Mouse (Mus musculus) liver, embryonic 16.5 days (tissue): ENCODE results near the gene Dph6. TPM values are rescaled to one million over a fixed set of nuclear protein-coding genes. Genes with fewer than 3 reads are reported as not detected.
"Not testable (repeated sequence)": the region's sequence is repeated elsewhere in the genome, so short reads cannot be mapped to it uniquely, and the experiment has no call there.

Experiments
- ATAC-seq: fragments of 200-750 bp; cut with Nextera tagmentation; 2 replicates; pipeline ENCODE4 v1.8.0; 2017; ENCODE audit warnings: low read depth, mild to moderate bottlenecking, moderate number of reproducible peaks, moderate library complexity
- H3K27ac ChIP-seq: fragments of 300-500 bp; sonication (generic); 2 replicates; pipeline ENCODE4 v1.5.1; 2014; ENCODE audit warnings: mild to moderate bottlenecking, low read length
- H3K27me3 ChIP-seq: fragments of 300-500 bp; sonication (generic); 2 replicates; pipeline ENCODE4 v1.6.1; 2014; ENCODE audit warnings: low read depth, low read length, mixed read lengths; ENCODE audit not compliant: control insufficient read depth, insufficient read depth
- H3K36me3 ChIP-seq: fragments of 300-500 bp; sonication (generic); 2 replicates; pipeline ENCODE4 v1.6.1; 2014; ENCODE audit warnings: mild to moderate bottlenecking; ENCODE audit not compliant: control insufficient read depth, insufficient read depth
- H3K4me1 ChIP-seq: fragments of 300-500 bp; sonication (generic); 2 replicates; pipeline ENCODE4 v1.6.1; 2014; ENCODE audit warnings: low read depth, low read length, mixed read lengths; ENCODE audit not compliant: control insufficient read depth
- H3K4me2 ChIP-seq: fragments of 300-500 bp; sonication (generic); 2 replicates; pipeline ENCODE4 v1.6.1; 2014; ENCODE audit warnings: low read depth, low read length, mixed read lengths
- H3K4me3 ChIP-seq: fragments of 300-500 bp; sonication (generic); 2 replicates; pipeline ENCODE4 v1.5.1; 2014; ENCODE audit warnings: low read depth, mild to moderate bottlenecking, low read length
- H3K9ac ChIP-seq: fragments of 300-500 bp; sonication (generic); 2 replicates; pipeline ENCODE4 v1.6.1; 2014; ENCODE audit warnings: low read depth, low read length
- H3K9me3 ChIP-seq: fragments of 300-500 bp; sonication (generic); replicated peaks from 2 replicates; pipeline ENCODE4 v1.6.1; 2016; ENCODE audit warnings: low read length; ENCODE audit not compliant: control insufficient read depth
- WGBS: fragments of 180-500 bp; shearing (Covaris S2); extraction: QIAGEN DNeasy Blood & Tissue Kit; methylation state at CpG from one replicate; pipeline ENCODE4 v1.1.7; 2014; ENCODE audit not compliant: insufficient replicate concordance; 5-methylcytosine and 5-hydroxymethylcytosine counted together
- polyA plus RNA-seq: library from polyadenylated mRNA; unstranded; fragments of >200 nt; fragmentation: Nextera tagmentation; extraction: Ambion mirVana; gene quantifications from 2 replicates; pipeline ENCODE4 v1.2.1, GENCODE M21; 2015

Dph6 gene
- polyA plus RNA-seq, 1 experiment from 2014 or later: 5.7 TPM

GRCm38 (mm10) chr2:114643832-114644231 lies 10.9 kb downstream of the Dph6 start:
- Histone ChIP-seq H3K36me3 (no peaks in the 10 kb centered on the region), H3K9me3 (no peaks in the 10 kb centered on the region), H3K4me1 (no peaks in the 10 kb centered on the region), H3K27ac (no peak overlapping the region), H3K9ac (no peak overlapping the region), H3K4me2 (no peak overlapping the region), H3K4me3 (no peak overlapping the region), H3K27me3 (no peaks in the 10 kb centered on the region)
- no peak for ATAC-seq
- WGBS: 80% methylated on average over 2 of the region's 2 CpGs

- no peak overlapping the region for H3K4me3 ChIP-seq
- no peak overlapping the region for H3K9ac ChIP-seq
- peak; percentile 67 for ATAC-seq
- no peak overlapping the region for H3K27ac ChIP-seq
- WGBS: 49% methylated on average over 4 of the region's 4 CpGs
- H3K36me3 ChIP-seq: no peaks in the 10 kb centered on the region
- H3K9me3 ChIP-seq: no peaks in the 10 kb centered on the region
- H3K4me1 ChIP-seq: no peaks in the 10 kb centered on the region
- H3K27me3 ChIP-seq: no peaks in the 10 kb centered on the region
- no peak overlapping the region for H3K4me2 ChIP-seq
Measured at GRCm38 (mm10) chr2:114624683-114625082, 30.1 kb downstream of the Dph6 start.

GRCm38 (mm10) chr2:114622550-114622939 lies 32.2 kb downstream of the Dph6 start:
- H3K4me3 ChIP-seq: no peak overlapping the region
- no peaks in the 10 kb centered on the region for H3K27me3 ChIP-seq
- no peak overlapping the region for H3K4me2 ChIP-seq
- H3K9me3 ChIP-seq: no peaks in the 10 kb centered on the region
- H3K4me1 ChIP-seq: no peaks in the 10 kb centered on the region
- 32% methylated on average over 2 of the region's 2 CpGs for WGBS
- no peaks in the 10 kb centered on the region for H3K36me3 ChIP-seq
- no peak overlapping the region for H3K9ac ChIP-seq
- no peak for ATAC-seq
- no peak overlapping the region for H3K27ac ChIP-seq

GRCm38 (mm10) chr2:114621781-114622549 lies 32.8 kb downstream of the Dph6 start:
- H3K36me3 ChIP-seq: no peaks in the 10 kb centered on the region
- no peak for ATAC-seq
- no peak overlapping the region for H3K4me2 ChIP-seq
- H3K27ac ChIP-seq: no peak overlapping the region
- H3K27me3 ChIP-seq: no peaks in the 10 kb centered on the region
- H3K4me3 ChIP-seq: no peak overlapping the region
- H3K9me3 ChIP-seq: no peaks in the 10 kb centered on the region
- WGBS: 54% methylated on average over 5 of the region's 5 CpGs
- H3K4me1 ChIP-seq: no peaks in the 10 kb centered on the region
- H3K9ac ChIP-seq: no peak overlapping the region

GRCm38 (mm10) chr2:114611576-114611975 lies 43.2 kb downstream of the Dph6 start:
- no peak overlapping the region for H3K27ac ChIP-seq
- H3K4me2 ChIP-seq: no peak overlapping the region
- ATAC-seq: no peak
- H3K36me3 ChIP-seq: no peaks in the 10 kb centered on the region
- no peaks in the 10 kb centered on the region for H3K27me3 ChIP-seq
- H3K9ac ChIP-seq: no peak overlapping the region
- H3K4me1 ChIP-seq: no peaks in the 10 kb centered on the region
- no peak overlapping the region for H3K4me3 ChIP-seq
- 69% methylated on average over 2 of the region's 2 CpGs for WGBS
- H3K9me3 ChIP-seq: no peaks in the 10 kb centered on the region

- H3K4me2 ChIP-seq: no peak overlapping the region
- peak; percentile 84 for ATAC-seq
- H3K9ac ChIP-seq: no peak overlapping the region
- no peaks in the 10 kb centered on the region for H3K4me1 ChIP-seq
- H3K9me3 ChIP-seq: no peaks in the 10 kb centered on the region
- no peaks in the 10 kb centered on the region for H3K27me3 ChIP-seq
- WGBS: 41% methylated on average over 2 of the region's 2 CpGs
- no peak overlapping the region for H3K4me3 ChIP-seq
- no peaks in the 10 kb centered on the region for H3K36me3 ChIP-seq
- no peak overlapping the region for H3K27ac ChIP-seq
Measured at GRCm38 (mm10) chr2:114610110-114610509, 44.7 kb downstream of the Dph6 start.

- H3K4me1 ChIP-seq, ATAC-seq, H3K4me3 ChIP-seq, H3K4me2 ChIP-seq, H3K27me3 ChIP-seq, H3K9ac ChIP-seq, H3K36me3 ChIP-seq, H3K27ac ChIP-seq, H3K9me3 ChIP-seq: not testable (repeated sequence)
Measured at GRCm38 (mm10) chr2:114605202-114605601, 49.6 kb downstream of the Dph6 start.

GRCm38 (mm10) chr2:114601174-114601573 lies 53.6 kb downstream of the Dph6 start:
- Histone ChIP-seq H3K36me3 (no peaks in the 10 kb centered on the region), H3K27ac (no peak overlapping the region), H3K4me1 (no peaks in the 10 kb centered on the region), H3K9me3 (no peaks in the 10 kb centered on the region), H3K27me3 (no peaks in the 10 kb centered on the region), H3K4me3 (no peak overlapping the region), H3K9ac (no peak overlapping the region), H3K4me2 (no peak overlapping the region)
- ATAC-seq: no peak
- WGBS: 51% methylated on average over 3 of the region's 3 CpGs

GRCm38 (mm10) chr2:114599793-114600192 lies 55.0 kb downstream of the Dph6 start:
- no peak overlapping the region for H3K9ac ChIP-seq
- H3K9me3 ChIP-seq: no peaks in the 10 kb centered on the region
- no peak overlapping the region for H3K4me3 ChIP-seq
- no peaks in the 10 kb centered on the region for H3K4me1 ChIP-seq
- no peaks in the 10 kb centered on the region for H3K36me3 ChIP-seq
- H3K27me3 ChIP-seq: no peaks in the 10 kb centered on the region
- ATAC-seq: no peak
- H3K4me2 ChIP-seq: no peak overlapping the region
- 32% methylated on average over 2 of the region's 2 CpGs for WGBS
- no peak overlapping the region for H3K27ac ChIP-seq
